Comparison of ENCODE assay signal across 8 mouse cellular contexts in genomic region chr8:71908309-71909261, GRCm38 (mm10). TPM values are rescaled to one million over a fixed set of nuclear protein-coding genes. Genes with fewer than 3 reads are reported as not detected.
DNase-seq lines count a peak whose midpoint lies in the region; ATAC-seq and TF ChIP-seq lines count a peak whose summit lies in the region.

Zfp882 (plus strand) TSS chr8:71908608.
Zfp617 (plus strand) TSS chr8:71908635.

- TF ChIP-seq CTCF in Patski (IDR thresholded peaks at IDR 0.05): peak; percentile 97

- in situ Hi-C loops in Patski (cut with MboI; ENCODE audit: low pct_unique_long_range_greater_than_20kb): no loop called here

- 5% methylated on average over 47 of the region's 47 CpGs for WGBS in hindbrain, embryonic 13.5 days

- no peaks in the 10 kb centered on the region for H3K9me3 ChIP-seq in hindbrain, embryonic 13.5 days

- POLR2A ChIA-PET in Patski (lab: Charles Lee): no interaction called here

- H3K4me2 ChIP-seq in hindbrain, embryonic 13.5 days: peak within 1 kb of the TSS; percentile 62

- H3K27ac ChIP-seq in hindbrain, embryonic 13.5 days: peak within 1 kb of the TSS; percentile 98

- peaks cover 24% of the 10 kb centered on the region for H3K27me3 ChIP-seq in Patski
- H3K27me3 ChIP-seq in hindbrain, embryonic 13.5 days: peaks cover 8% of the 10 kb centered on the region

- ATAC-seq in Patski: peak; percentile 97
- ATAC-seq in hindbrain, embryonic 13.5 days (ENCODE audit: low FRiP score): peak; percentile 97

- CTCF ChIA-PET in Patski (lab: Charles Lee): interaction anchor here (0.9 to 1.2 kb wide), 2 partner anchors 9 to 76 kb away, joined by 3 read pairs; no protein-coding TSS in a partner anchor

- no peak for DNase-seq in Patski (ENCODE audit: low read depth, low spot score)
- DNase-seq in cerebellum, postnatal 14 days: peak; percentile 90 to 94
- DNase-seq in frontal cortex, postnatal 14 days (ENCODE audit: low spot score in 2 of 2): peak; percentile 82 to 85
- peak; percentile 72 to 89 for DNase-seq in layer of hippocampus, postnatal 25 days (ENCODE audit: extremely low spot score in 1 of 2, low spot score in 1 of 2)
- peak; percentile 92 for DNase-seq in lung, postnatal 25 days (ENCODE audit: low spot score)
- peak; percentile 96 for DNase-seq in retina, postnatal 1 day
- peak; percentile 80 to 94 for DNase-seq in urinary bladder, adult 18-20 months (ENCODE audit: low spot score in 2 of 2)

- H3K36me3 ChIP-seq in hindbrain, embryonic 13.5 days: peaks cover 3% of the 10 kb centered on the region

- peak within 1 kb of the TSS; percentile 80 for H3K9ac ChIP-seq in hindbrain, embryonic 13.5 days

- peak within 1 kb of the TSS; percentile 53 for H3K4me3 ChIP-seq in hindbrain, embryonic 13.5 days

- peaks cover 4% of the 10 kb centered on the region; the same call in 1 of the 2 replicates for H3K4me1 ChIP-seq in hindbrain, embryonic 13.5 days (replicated peaks)

RNA-seq across cellular contexts. Expression of gene Zfp882, which starts in this region (rescaled TPM):
- 3.0 TPM for polyA plus RNA-seq in Patski (2021)
- 16.5 and 17.8 TPM in 2 replicates for polyA plus RNA-seq in hindbrain, embryonic 13.5 days (2015; fragmentation: Nextera tagmentation; extraction: Ambion mirVana)
- 10 to 100 TPM; 13.4 to 13.9 TPM for total RNA-seq in layer of hippocampus, postnatal 25 days (2021)

RNA-seq across cellular contexts. Expression of gene Zfp617, which starts in this region (rescaled TPM):
- 26.0 TPM for polyA plus RNA-seq in Patski (2021)
- polyA plus RNA-seq in hindbrain, embryonic 13.5 days (2015; fragmentation: Nextera tagmentation; extraction: Ambion mirVana): 34.9 and 38.9 TPM in 2 replicates
- 10 to 100 TPM; 25.6 to 30.8 TPM for total RNA-seq in layer of hippocampus, postnatal 25 days (2021)
